Mouse (Mus musculus) hindbrain, embryonic 13.5 days (tissue): ENCODE results near the gene Tspan32. TPM values are rescaled to one million over a fixed set of nuclear protein-coding genes. Genes with fewer than 3 reads are reported as not detected.

Source experiments
- ATAC-seq: fragments of 200-750 bp; cut with Nextera tagmentation; 2 replicates; pipeline ENCODE4 v1.8.0; 2017; ENCODE audit warnings: moderate TSS enrichment; ENCODE audit not compliant: low FRiP score
- H3K27ac ChIP-seq: fragments of 300-500 bp; sonication (generic); 2 replicates; pipeline ENCODE4 v1.5.1; 2015; ENCODE audit warnings: inconsistent platforms, mild to moderate bottlenecking, moderate library complexity
- H3K27me3 ChIP-seq: fragments of 300-500 bp; sonication (generic); 2 replicates; pipeline ENCODE4 v1.6.1; 2015; ENCODE audit warnings: mild to moderate bottlenecking, inconsistent platforms
- H3K36me3 ChIP-seq: fragments of 300-500 bp; sonication (generic); 2 replicates; pipeline ENCODE4 v1.6.1; 2015; ENCODE audit warnings: mild to moderate bottlenecking, inconsistent platforms
- H3K4me1 ChIP-seq: fragments of 300-500 bp; sonication (generic); replicated peaks from 2 replicates; pipeline ENCODE4 v1.6.1; 2015; ENCODE audit warnings: inconsistent platforms
- H3K4me2 ChIP-seq: fragments of 300-500 bp; sonication (generic); 2 replicates; pipeline ENCODE4 v1.6.1; 2015; ENCODE audit warnings: inconsistent platforms, mild to moderate bottlenecking, moderate library complexity
- H3K4me3 ChIP-seq: fragments of 300-500 bp; sonication (generic); 2 replicates; pipeline ENCODE4 v1.5.1; 2015; ENCODE audit warnings: mild to moderate bottlenecking, inconsistent platforms
- H3K9ac ChIP-seq: fragments of 300-500 bp; sonication (generic); 2 replicates; pipeline ENCODE4 v1.6.1; 2015; ENCODE audit warnings: mild to moderate bottlenecking, inconsistent platforms
- H3K9me3 ChIP-seq: fragments of 300-500 bp; sonication (generic); 2 replicates; pipeline ENCODE4 v1.6.1; 2016; ENCODE audit warnings: inconsistent platforms
- WGBS: fragments of 180-500 bp; shearing (Covaris S2); methylation state at CpG from one replicate; pipeline ENCODE4 v1.1.7; 2015; 5-methylcytosine and 5-hydroxymethylcytosine counted together
- polyA plus RNA-seq: library from polyadenylated mRNA; unstranded; fragments of >200 nt; fragmentation: Nextera tagmentation; extraction: Ambion mirVana; gene quantifications from 2 replicates; pipeline ENCODE4 v1.2.1, GENCODE M21; 2015

The Tspan32 gene
- polyA plus RNA-seq = 0.65 and 1.2 TPM in 2 replicates

DNA sequence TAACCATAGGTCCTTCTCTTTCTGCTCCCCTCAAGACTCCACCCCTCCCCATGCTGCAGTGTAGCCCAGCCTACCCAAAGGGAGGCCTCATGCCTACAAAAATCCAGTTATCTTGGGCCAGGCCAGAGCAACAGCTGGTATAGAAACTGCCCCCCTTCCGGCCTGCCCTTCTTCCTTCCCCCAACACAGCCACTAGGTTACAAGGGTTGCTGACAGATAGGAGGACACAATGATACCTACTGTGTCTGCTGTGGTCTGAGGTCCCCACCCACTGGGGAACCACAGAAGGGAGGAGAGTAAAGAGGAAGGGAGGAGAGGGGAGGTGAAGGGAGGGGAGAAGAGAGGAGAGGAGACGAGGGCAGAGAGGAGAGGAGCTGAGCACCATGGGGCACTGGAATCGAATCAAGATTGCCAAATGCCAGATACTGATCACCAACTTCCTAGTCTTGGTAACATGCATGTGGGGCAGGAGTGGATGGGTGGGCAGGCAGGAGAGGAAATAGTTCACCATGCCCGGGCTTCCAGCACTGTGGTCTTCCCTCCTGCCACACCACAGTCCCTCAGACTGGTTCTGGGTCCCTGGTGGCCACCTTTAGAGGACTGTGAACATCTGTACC lies at the start of gene Tspan32:
Gene Tspan32, plus strand, starts transcription at position 320 of the 617 bp plus-strand sequence.
- ATAC-seq = no peak
- 0 out of 2 replicates have a peak, but pooled peaks cover 4% of the 10 kb centered on the region for H3K27me3 ChIP-seq
- no peak within 1 kb of the TSS for H3K4me3 ChIP-seq
- H3K4me1 ChIP-seq = peaks cover 13% of the 10 kb centered on the region
- no peak within 1 kb of the TSS for H3K27ac ChIP-seq
- H3K4me2 ChIP-seq = no peak within 1 kb of the TSS
- 87% methylated on average over 4 of the region's 4 CpGs for WGBS
- no peaks in the 10 kb centered on the region for H3K36me3 ChIP-seq
- no peaks in the 10 kb centered on the region for H3K9me3 ChIP-seq
- H3K9ac ChIP-seq = no peak within 1 kb of the TSS

DNA sequence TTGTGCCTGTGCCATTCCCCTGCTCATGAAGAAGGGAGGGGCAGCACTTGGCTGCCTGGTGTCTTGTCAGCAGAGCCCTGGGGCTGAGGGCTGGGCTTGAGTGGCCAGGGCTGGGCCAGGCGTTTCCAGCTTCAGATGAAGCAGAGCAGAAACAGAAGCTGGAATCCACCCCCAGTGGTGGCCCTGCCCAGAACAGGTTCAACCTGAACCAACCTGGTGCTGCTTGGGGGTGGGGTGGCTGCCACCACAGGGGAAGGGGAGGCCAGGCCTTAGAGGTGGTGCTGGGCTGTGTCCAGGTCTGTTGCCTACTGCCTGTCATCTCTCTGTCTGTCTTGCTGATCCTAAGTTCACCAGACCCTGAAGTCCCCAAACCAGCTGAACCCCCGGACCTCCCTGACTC lies 48.8 kb upstream of the Tspan32 start:
- Histone ChIP-seq H3K9me3 (no peaks in the 10 kb centered on the region), H3K36me3 (no peaks in the 10 kb centered on the region), H3K9ac (no peak overlapping the region), H3K27ac (no peak overlapping the region), H3K4me1 (peaks cover 8% of the 10 kb centered on the region), H3K4me2 (no peak overlapping the region), H3K4me3 (no peak overlapping the region), H3K27me3 (no peaks in the 10 kb centered on the region)
- 73% methylated on average over 2 of the region's 2 CpGs for WGBS
- ATAC-seq = no peak

DNA sequence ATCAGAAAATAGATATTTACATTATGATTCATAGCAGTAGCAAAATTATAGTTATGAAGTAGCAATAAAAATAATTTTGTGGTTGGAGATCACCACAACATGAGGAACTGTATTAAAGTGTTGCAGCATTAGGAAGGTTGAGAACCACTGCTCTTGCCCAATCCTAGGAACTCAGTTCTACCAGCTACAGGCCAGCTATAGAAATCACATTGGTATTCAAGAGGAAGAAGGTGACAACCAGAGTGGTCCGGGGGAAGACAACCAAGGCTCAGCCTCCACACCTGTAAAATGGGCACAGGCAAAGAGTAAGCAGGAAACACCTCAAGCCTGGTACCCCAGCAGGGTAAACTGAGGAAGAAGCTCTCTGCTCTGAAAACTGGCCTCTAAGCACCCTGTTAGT lies 46.0 kb upstream of the Tspan32 start:
- ATAC-seq = no peak
- H3K9ac ChIP-seq = no peak overlapping the region
- WGBS = 88% methylated on average over 1 of the region's 1 CpGs
- no peak overlapping the region for H3K4me3 ChIP-seq
- peaks cover 14% of the 10 kb centered on the region for H3K27me3 ChIP-seq
- H3K4me1 ChIP-seq = peaks cover 8% of the 10 kb centered on the region
- no peaks in the 10 kb centered on the region for H3K36me3 ChIP-seq
- H3K4me2 ChIP-seq = no peak overlapping the region
- no peak overlapping the region for H3K27ac ChIP-seq
- no peaks in the 10 kb centered on the region for H3K9me3 ChIP-seq

DNA sequence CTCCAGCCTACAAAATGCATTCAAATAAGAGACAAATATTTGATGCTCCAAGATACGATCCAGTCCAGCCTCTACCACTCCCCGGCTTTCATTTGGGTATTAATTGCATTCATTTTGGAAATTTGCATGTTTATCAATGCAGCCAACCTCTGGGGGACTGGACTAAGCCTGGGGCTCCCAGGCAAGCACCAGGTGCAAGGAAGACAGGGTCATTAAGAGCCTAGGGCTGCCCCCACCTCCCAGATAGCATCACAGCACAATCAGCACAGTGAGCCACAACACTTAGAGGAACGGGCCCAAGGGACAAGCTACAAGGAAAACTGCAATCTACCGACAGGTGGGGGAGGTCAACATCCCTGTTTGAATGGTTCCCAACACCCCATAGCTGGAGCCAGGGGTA lies 45.1 kb upstream of the Tspan32 start:
- peak; percentile 65; the same call in 1 of the 2 replicates for ATAC-seq
- H3K4me1 ChIP-seq = peaks cover 8% of the 10 kb centered on the region
- WGBS = 52% methylated on average over 4 of the region's 4 CpGs

DNA sequence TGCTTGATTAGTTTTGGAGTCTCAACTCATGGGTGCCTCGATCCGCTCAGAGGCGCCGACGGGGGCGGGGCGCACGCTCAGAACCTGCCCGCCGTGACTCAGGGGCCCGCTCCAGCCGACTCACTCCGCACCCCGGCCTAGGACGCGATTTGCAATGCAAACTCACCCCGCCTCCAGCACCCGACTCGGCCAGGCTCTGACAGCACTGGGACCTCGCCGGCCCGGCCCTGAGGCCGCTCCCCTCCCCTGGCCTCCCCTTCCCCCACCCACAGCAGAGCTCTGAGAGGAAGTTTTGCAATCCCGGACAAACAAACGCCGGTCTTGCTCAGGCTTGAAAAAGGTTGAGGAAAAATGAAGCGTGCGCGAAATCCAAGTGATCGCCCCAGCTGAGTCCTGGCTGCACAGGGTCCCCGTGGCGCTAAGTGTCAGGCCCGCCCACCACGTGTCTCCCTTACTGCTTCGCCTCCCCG lies 37.4 kb upstream of the Tspan32 start:
- Histone ChIP-seq H3K4me1 (peaks cover 26% of the 10 kb centered on the region), H3K36me3 (no peaks in the 10 kb centered on the region), H3K9me3 (no peaks in the 10 kb centered on the region), H3K4me2 (peak overlapping the region; percentile 96), H3K9ac (peak overlapping the region; percentile 66), H3K27me3 (peaks cover 90% of the 10 kb centered on the region), H3K27ac (no peak overlapping the region), H3K4me3 (peak overlapping the region; percentile 50)
- ATAC-seq = peak; percentile 69
- 0% methylated on average over 35 of the region's 36 CpGs for WGBS

More for the DNA sequence above, 45.1 kb upstream of the Tspan32 start:
- Histone ChIP-seq H3K27ac (no peak overlapping the region), H3K27me3 (peaks cover 23% of the 10 kb centered on the region), H3K4me3 (no peak overlapping the region), H3K9ac (no peak overlapping the region), H3K36me3 (no peaks in the 10 kb centered on the region), H3K9me3 (no peaks in the 10 kb centered on the region), H3K4me2 (no peak overlapping the region)

DNA sequence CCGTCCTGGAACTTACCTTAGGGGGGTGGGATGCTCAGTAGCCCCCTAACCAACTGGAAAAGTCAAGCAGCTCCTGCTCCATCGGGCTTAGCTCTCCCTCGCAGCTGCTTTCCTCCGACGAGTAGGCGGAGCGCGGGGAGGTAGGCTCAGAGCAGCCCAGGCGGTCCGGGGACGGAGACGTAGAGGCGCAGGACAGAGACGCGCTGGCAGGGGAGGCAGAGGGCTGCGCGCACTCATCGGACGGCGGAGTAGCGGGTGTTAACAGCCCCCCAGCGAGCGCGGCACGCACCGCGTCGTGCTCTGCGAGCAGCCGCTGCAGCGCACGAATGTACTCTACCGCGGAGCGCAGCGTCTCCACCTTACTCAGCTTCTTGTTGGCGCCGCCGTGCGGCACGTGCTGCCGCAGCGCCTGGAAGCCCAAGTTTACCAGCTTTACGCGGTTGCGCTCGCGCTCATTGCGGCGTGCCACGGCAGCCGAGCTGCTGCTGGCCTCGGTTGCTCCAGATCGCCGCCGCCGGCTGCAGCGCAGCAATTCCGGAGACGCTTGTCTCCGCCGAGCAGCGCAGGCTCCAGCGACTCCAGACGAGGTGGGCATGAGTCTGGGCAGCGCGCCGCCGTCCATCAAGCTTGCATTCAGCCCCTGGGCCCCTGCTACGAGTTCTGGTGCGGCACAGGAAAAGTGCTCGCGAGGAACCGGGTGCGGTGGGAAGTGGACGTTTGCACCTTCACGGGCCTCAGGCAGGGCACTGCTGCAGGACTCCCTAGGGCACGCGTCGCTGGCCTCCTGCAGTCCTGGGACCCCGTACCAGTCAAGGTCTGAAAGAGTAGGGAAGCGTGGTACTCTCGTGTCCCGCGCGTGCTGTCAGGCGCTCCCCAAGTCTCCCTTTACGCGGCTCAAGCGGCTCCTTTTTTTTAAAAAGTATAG lies 36.7 kb upstream of the Tspan32 start:
- Histone ChIP-seq H3K36me3 (no peaks in the 10 kb centered on the region), H3K4me2 (peak overlapping the region; percentile 96), H3K27me3 (peaks cover 88% of the 10 kb centered on the region), H3K27ac (no peak overlapping the region), H3K4me1 (peaks cover 26% of the 10 kb centered on the region), H3K4me3 (peak overlapping the region; percentile 50), H3K9ac (peak overlapping the region; percentile 66), H3K9me3 (no peaks in the 10 kb centered on the region)
- peak; percentile 84 for ATAC-seq
- under 1% methylated on average over 90 of the region's 90 CpGs for WGBS

DNA sequence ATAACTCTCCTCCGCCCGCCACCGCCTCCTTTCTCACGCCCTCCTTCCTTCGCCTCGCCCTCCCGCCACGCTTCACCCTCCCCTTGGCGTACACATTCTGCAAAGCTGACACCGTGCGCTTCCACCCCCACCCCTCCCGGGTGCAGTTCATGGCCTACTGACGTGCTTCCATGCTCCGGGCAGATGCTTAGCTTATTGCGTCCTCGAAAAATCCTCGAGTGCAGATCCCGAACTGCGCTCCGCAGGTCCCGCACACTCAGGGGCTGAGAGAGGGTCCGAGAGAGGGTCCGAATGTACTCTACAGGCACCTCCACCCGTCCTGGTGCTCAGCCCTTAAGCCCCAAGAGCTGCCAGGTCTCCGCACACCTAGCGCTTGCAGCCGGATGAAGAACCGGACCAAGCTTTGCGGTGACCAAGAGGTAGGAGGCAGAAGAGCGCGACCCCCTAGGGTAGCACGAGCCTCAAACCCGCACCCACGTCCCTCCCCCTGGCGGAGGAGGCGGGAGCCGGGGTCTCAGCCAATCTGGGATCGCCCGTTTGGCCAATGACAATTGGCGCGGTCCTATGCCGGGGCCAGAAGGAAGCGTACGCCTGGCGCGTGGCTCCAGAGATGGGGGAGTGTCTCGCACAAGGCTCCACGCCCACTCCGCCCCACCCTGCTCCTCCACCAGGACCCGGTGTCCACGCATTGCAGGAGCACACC lies 35.9 kb upstream of the Tspan32 start, which contains the start of gene Ascl2:
Gene Ascl2, minus strand, starts transcription at position 456 of the 703 bp plus-strand sequence.
- peak within 1 kb of the TSS; percentile 96 for H3K4me2 ChIP-seq
- peak; percentile 64 for ATAC-seq
- no peaks in the 10 kb centered on the region for H3K9me3 ChIP-seq
- WGBS = under 1% methylated on average over 51 of the region's 51 CpGs
- peak within 1 kb of the TSS; percentile 66 for H3K9ac ChIP-seq
- peaks cover 26% of the 10 kb centered on the region for H3K4me1 ChIP-seq
- no peaks in the 10 kb centered on the region for H3K36me3 ChIP-seq
- H3K4me3 ChIP-seq = peak within 1 kb of the TSS; percentile 50
- peaks cover 86% of the 10 kb centered on the region for H3K27me3 ChIP-seq
- no peak within 1 kb of the TSS for H3K27ac ChIP-seq

DNA sequence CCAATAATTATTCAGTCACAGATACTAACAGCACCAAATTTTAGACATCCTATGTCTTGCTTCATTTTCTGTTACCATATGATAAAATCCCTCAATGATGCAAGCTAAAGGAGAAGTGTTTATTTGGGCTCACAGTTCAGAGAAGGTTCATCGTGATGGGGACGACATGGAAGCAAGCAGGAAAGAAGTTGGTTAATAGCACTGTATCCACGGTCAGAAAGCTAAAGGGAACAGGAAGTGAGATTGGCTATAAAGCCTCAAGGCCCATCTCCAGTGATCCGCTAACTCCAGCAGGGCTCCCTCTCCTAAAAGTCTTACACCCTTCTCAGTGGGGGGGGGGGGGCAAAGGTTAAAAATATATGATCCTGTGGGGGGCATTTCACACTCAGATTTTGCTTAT lies 22.9 kb upstream of the Tspan32 start:
- Histone ChIP-seq H3K4me2 (no peak overlapping the region), H3K9me3 (no peaks in the 10 kb centered on the region), H3K27ac (no peak overlapping the region), H3K9ac (no peak overlapping the region), H3K4me3 (no peak overlapping the region), H3K36me3 (no peaks in the 10 kb centered on the region), H3K4me1 (no peaks in the 10 kb centered on the region), H3K27me3 (0 out of 2 replicates have a peak, but pooled peaks cover 9% of the 10 kb centered on the region)
- 83% methylated on average over 4 of the region's 4 CpGs for WGBS
- no peak for ATAC-seq

DNA sequence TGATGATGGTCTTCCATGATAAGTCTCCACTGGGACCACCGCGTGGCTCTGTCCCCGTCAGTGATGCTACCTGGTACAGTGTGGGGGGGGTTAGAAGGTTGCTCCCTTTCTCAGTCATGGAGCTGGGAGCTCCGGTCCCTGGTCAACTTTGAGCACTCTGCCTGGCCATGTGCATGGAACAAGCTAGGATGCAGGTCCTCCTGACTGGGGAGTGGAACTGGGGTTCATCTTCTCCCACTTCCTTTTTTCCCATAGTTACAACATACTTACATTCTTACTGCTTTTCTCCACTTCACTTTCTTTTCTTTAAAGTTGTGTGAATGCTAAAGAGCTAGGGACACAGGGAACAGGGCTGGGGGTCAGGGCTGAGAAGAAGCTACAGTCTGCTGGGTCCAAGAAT lies 19.7 kb upstream of the Tspan32 start:
- H3K36me3 ChIP-seq = no peaks in the 10 kb centered on the region
- no peak overlapping the region for H3K4me3 ChIP-seq
- H3K9ac ChIP-seq = no peak overlapping the region
- H3K9me3 ChIP-seq = no peaks in the 10 kb centered on the region
- ATAC-seq = no peak
- H3K4me1 ChIP-seq = no peaks in the 10 kb centered on the region
- 0 out of 2 replicates have a peak, but pooled peaks cover 9% of the 10 kb centered on the region for H3K27me3 ChIP-seq
- WGBS = 92% methylated on average over 4 of the region's 4 CpGs
- H3K4me2 ChIP-seq = no peak overlapping the region
- no peak overlapping the region for H3K27ac ChIP-seq

DNA sequence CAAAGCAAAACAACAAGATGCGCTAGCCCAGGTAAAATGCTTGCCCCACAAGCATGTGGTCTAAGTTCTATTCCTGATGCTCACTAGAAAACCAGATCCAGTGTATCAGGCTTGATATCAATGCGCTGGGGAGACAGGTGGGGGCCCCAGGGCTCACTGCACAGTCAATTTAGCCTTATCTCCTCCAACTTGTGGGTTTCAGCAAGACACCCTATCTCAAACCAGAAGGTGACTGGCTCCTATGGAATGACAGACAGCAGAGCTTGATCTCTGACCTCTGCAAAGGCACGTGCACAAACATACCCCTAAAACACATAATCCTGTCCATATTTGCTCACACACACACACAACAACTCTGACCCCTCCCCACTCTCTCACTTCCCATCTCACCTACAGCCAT lies 17.1 kb upstream of the Tspan32 start:
- no peak for ATAC-seq
- H3K4me1 ChIP-seq = no peaks in the 10 kb centered on the region
- WGBS = 88% methylated on average over 3 of the region's 3 CpGs
- no peak overlapping the region for H3K27ac ChIP-seq
- H3K4me3 ChIP-seq = no peak overlapping the region
- 0 out of 2 replicates have a peak, but pooled peaks cover 13% of the 10 kb centered on the region for H3K27me3 ChIP-seq
- H3K36me3 ChIP-seq = no peaks in the 10 kb centered on the region
- H3K4me2 ChIP-seq = no peak overlapping the region
- H3K9me3 ChIP-seq = no peaks in the 10 kb centered on the region
- H3K9ac ChIP-seq = no peak overlapping the region

DNA sequence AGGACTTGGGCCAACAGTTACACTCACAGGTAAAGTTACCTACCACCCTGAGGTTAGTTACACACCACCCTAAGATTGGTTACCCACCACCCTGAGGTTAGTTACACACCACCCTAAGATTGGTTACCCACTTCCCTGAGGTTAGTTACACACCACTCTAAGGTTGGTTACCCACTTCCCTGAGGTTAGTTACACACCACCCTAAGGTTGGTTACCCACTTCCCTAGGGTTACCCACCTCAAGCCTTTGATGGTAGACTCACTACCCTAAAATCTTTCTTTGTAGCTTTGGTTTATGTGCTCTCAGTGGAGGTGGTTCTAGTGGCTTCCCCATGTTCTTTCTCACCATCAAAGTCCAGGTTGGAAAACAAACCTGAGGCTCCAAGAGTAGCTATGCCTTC lies 9.8 kb upstream of the Tspan32 start:
- no peaks in the 10 kb centered on the region for H3K4me1 ChIP-seq
- no peaks in the 10 kb centered on the region for H3K36me3 ChIP-seq
- H3K27me3 ChIP-seq = 0 out of 2 replicates have a peak, but pooled peaks cover 4% of the 10 kb centered on the region
- no peak overlapping the region for H3K9ac ChIP-seq
- H3K4me2 ChIP-seq = no peak overlapping the region
- no peak for ATAC-seq
- H3K4me3 ChIP-seq = no peak overlapping the region
- no peaks in the 10 kb centered on the region for H3K9me3 ChIP-seq
- no peak overlapping the region for H3K27ac ChIP-seq
